Mouse (Mus musculus) common myeloid progenitor, adult 5-6 weeks (primary cell): ENCODE results near the gene Osbpl8. TPM values are rescaled to one million over a fixed set of nuclear protein-coding genes. Genes with fewer than 3 reads are reported as not detected.

Experiments
- ATAC-seq: replicated peaks from 2 replicates; pipeline ENCODE4 v1.8.0; 2016; ENCODE audit warnings: low read depth, mild to moderate bottlenecking, moderate TSS enrichment, inconsistent platforms; ENCODE audit not compliant: poor library complexity, severe bottlenecking
- total RNA-seq: library from RNA; stranded (forward); fragments of 200-1000, 187-1606 nt; gene quantifications from 2 replicates; pipeline ENCODE4 v1.2.3, GENCODE M21; 2017

Gene Osbpl8
- total RNA-seq, 1 experiment from 2014 or later, result 163 TPM

GRCm38 (mm10) chr10:111178024-111178423, 13.5 kb downstream of the Osbpl8 start:
- ATAC-seq, result peak; percentile 55

- ATAC-seq, result peak; percentile 38; the same call in 1 of the 2 replicates
Measured at GRCm38 (mm10) chr10:111180633-111181032, 16.1 kb downstream of the Osbpl8 start.

GRCm38 (mm10) chr10:111183634-111184270, 19.2 kb downstream of the Osbpl8 start:
- ATAC-seq, result no peak

- no peak for ATAC-seq
Measured at GRCm38 (mm10) chr10:111185574-111186269, 21.2 kb downstream of the Osbpl8 start.

GRCm38 (mm10) chr10:111189022-111189555, 24.5 kb downstream of the Osbpl8 start:
- ATAC-seq, result no peak

GRCm38 (mm10) chr10:111190110-111190795, 25.7 kb downstream of the Osbpl8 start:
- ATAC-seq, result no peak

GRCm38 (mm10) chr10:111193536-111193935, 29.0 kb downstream of the Osbpl8 start:
- ATAC-seq, result no peak

GRCm38 (mm10) chr10:111196191-111196590, 31.6 kb downstream of the Osbpl8 start:
- no peak for ATAC-seq

- 0 out of 2 replicates have a peak, but pooled peaks have one; percentile 10 for ATAC-seq
Measured at GRCm38 (mm10) chr10:111198705-111199104, 34.2 kb downstream of the Osbpl8 start.

- ATAC-seq, result no peak
Measured at GRCm38 (mm10) chr10:111201120-111201519, 36.6 kb downstream of the Osbpl8 start.

- no peak for ATAC-seq
Measured at GRCm38 (mm10) chr10:111201666-111202065, 37.1 kb downstream of the Osbpl8 start.

- ATAC-seq, result no peak
Measured at GRCm38 (mm10) chr10:111204089-111204488, 39.5 kb downstream of the Osbpl8 start.

GRCm38 (mm10) chr10:111205421-111205820, 40.9 kb downstream of the Osbpl8 start:
- ATAC-seq, result no peak

- no peak for ATAC-seq
Measured at GRCm38 (mm10) chr10:111207386-111207785, 42.8 kb downstream of the Osbpl8 start.

GRCm38 (mm10) chr10:111214084-111214483, 49.5 kb downstream of the Osbpl8 start:
- no peak for ATAC-seq

- no peak; the same call in 1 of the 2 replicates for ATAC-seq
Measured at GRCm38 (mm10) chr10:111214696-111215095, 50.1 kb downstream of the Osbpl8 start.

- ATAC-seq, result no peak
Measured at GRCm38 (mm10) chr10:111215572-111215971, 51.0 kb downstream of the Osbpl8 start.

- ATAC-seq, result no peak
Measured at GRCm38 (mm10) chr10:111216111-111216510, 51.6 kb downstream of the Osbpl8 start.

GRCm38 (mm10) chr10:111222535-111222934, 58.0 kb downstream of the Osbpl8 start:
- ATAC-seq, result no peak

- 0 out of 2 replicates have a peak, but pooled peaks have one; percentile 10 for ATAC-seq
Measured at GRCm38 (mm10) chr10:111223218-111223830, 58.8 kb downstream of the Osbpl8 start.
